Mouse (Mus musculus): ENCODE results near the gene Nasp.

The Nasp gene

GRCm38 (mm10) chr4:116635197-116635596 is 7.5 kb upstream of the Nasp start:
- DNase-seq (ENCODE audit: low spot score), result no peak

GRCm38 (mm10) chr4:116627359-116627716 is 403 bp downstream of the Nasp start:
- DNase-seq (ENCODE audit: low spot score), result peak; percentile 88

GRCm38 (mm10) chr4:116626658-116627358 is 933 bp downstream of the Nasp start:
- DNase-seq (ENCODE audit: low spot score), result peak; percentile 71

GRCm38 (mm10) chr4:116624831-116625230 is 2.9 kb downstream of the Nasp start:
- DNase-seq (ENCODE audit: low spot score), result no peak

GRCm38 (mm10) chr4:116615237-116615636 is 12.5 kb downstream of the Nasp start:
- no peak for DNase-seq (ENCODE audit: low spot score)

- DNase-seq (ENCODE audit: low spot score), result no peak
Measured at GRCm38 (mm10) chr4:116612621-116613020, 15.1 kb downstream of the Nasp start.

GRCm38 (mm10) chr4:116596978-116597881 is 30.5 kb downstream of the Nasp start:
- peak; percentile 75 for DNase-seq (ENCODE audit: low spot score)

- DNase-seq (ENCODE audit: low spot score), result no peak
Measured at GRCm38 (mm10) chr4:116596379-116596778, 31.4 kb downstream of the Nasp start, which contains the start of gene Ccdc17. Gene Ccdc17 (plus strand): TSS chr4:116596654.

GRCm38 (mm10) chr4:116595793-116596192 is 31.9 kb downstream of the Nasp start:
- no peak for DNase-seq (ENCODE audit: low spot score)

GRCm38 (mm10) chr4:116558151-116558882 is 69.4 kb downstream of the Nasp start:
- no peak for DNase-seq (ENCODE audit: low spot score)

- DNase-seq (ENCODE audit: low spot score), result peak; percentile 98
Measured at GRCm38 (mm10) chr4:116557306-116558121, 70.2 kb downstream of the Nasp start, which contains the start of gene Gpbp1l1. Gene Gpbp1l1 (plus strand): TSS chr4:116557658.

GRCm38 (mm10) chr4:116556561-116557305 is 71.0 kb downstream of the Nasp start:
- peak; percentile 92 for DNase-seq (ENCODE audit: low spot score)

GRCm38 (mm10) chr4:116555413-116556300 is 72.1 kb downstream of the Nasp start, which contains the start of gene Tmem69:
Gene Tmem69 (minus strand): TSS chr4:116555936.
- peak; percentile 65 for DNase-seq (ENCODE audit: low spot score)

- DNase-seq (ENCODE audit: low spot score), result no peak
Measured at GRCm38 (mm10) chr4:116553035-116553434, 74.7 kb downstream of the Nasp start.
